In genomic region chr13:48664916-48665655, GRCm38 (mm10) we compare ENCODE assay signal across 14 mouse cellular contexts. TPM values are rescaled to one million over a fixed set of nuclear protein-coding genes. Genes with fewer than 3 reads are reported as not detected.
DNase-seq lines count a peak whose midpoint lies in the region; ATAC-seq lines count a peak whose summit lies in the region.
"Had no signal": no experiment of that assay in that cellular context is flagged by ENCODE, and none has a peak within 500 bp of the region (broad histone marks: within the 10 kb centered on the region; RNA-seq: fewer than 3 reads in every experiment).

No protein-coding gene starts in this region.

- H3K4me1 ChIP-seq in forebrain, embryonic 15.5 days: peaks cover 43% of the 10 kb centered on the region
- peaks cover 13% of the 10 kb centered on the region; the same call in 1 of the 2 replicates for H3K4me1 ChIP-seq in stomach, embryonic 14.5 days (ENCODE audit: control insufficient read depth, insufficient read depth, low read length)

- ATAC-seq in forebrain, embryonic 15.5 days (replicated peaks): no peak
- no peak for ATAC-seq in stomach, embryonic 14.5 days (ENCODE audit: insufficient number of reproducible peaks, insufficient read depth, low FRiP score, low read depth)

- peaks cover 88% of the 10 kb centered on the region for H3K27me3 ChIP-seq in forebrain, embryonic 15.5 days
- 0 out of 2 replicates have a peak, but pooled peaks cover 3% of the 10 kb centered on the region for H3K27me3 ChIP-seq in stomach, embryonic 14.5 days (ENCODE audit: control insufficient read depth, insufficient read depth, low read length)

- H3K9ac ChIP-seq in forebrain, embryonic 15.5 days (replicated peaks): no peak overlapping the region
- peak overlapping the region; percentile 83 for H3K9ac ChIP-seq in stomach, embryonic 14.5 days (replicated peaks; ENCODE audit: low read depth, low read length)
- H3K9ac ChIP-seq: lung, embryonic 15.5 days had no signal

- H3K27ac ChIP-seq in forebrain, embryonic 15.5 days (replicated peaks): no peak overlapping the region
- H3K27ac ChIP-seq in stomach, embryonic 14.5 days (ENCODE audit: low read length): peak overlapping the region; percentile 95
- H3K27ac ChIP-seq: lung, embryonic 15.5 days had no signal

- no peaks in the 10 kb centered on the region for H3K9me3 ChIP-seq in forebrain, embryonic 15.5 days
- no peaks in the 10 kb centered on the region for H3K9me3 ChIP-seq in stomach, embryonic 14.5 days (ENCODE audit: control insufficient read depth, low read depth, low read length)
- H3K9me3 ChIP-seq: lung, embryonic 15.5 days had no signal

- intact Hi-C loops in left cerebral cortex, postnatal 36 days (cut with DNase I): no loop called here

- no peaks in the 10 kb centered on the region for H3K36me3 ChIP-seq in forebrain, embryonic 15.5 days
- peaks cover 8% of the 10 kb centered on the region; the same call in 1 of the 2 replicates for H3K36me3 ChIP-seq in stomach, embryonic 14.5 days (ENCODE audit: control insufficient read depth, insufficient read depth, low read length)
- H3K36me3 ChIP-seq: lung, embryonic 15.5 days had no signal

- no peak overlapping the region; the same call in 1 of the 2 replicates for H3K4me2 ChIP-seq in forebrain, embryonic 15.5 days (replicated peaks)
- peak overlapping the region; percentile 76 for H3K4me2 ChIP-seq in stomach, embryonic 14.5 days (replicated peaks; ENCODE audit: low read depth, low read length)
- H3K4me2 ChIP-seq: lung, embryonic 15.5 days had no signal

- 1% methylated on average over 39 of the region's 39 CpGs for WGBS in forebrain, embryonic 15.5 days
- 4% methylated on average over 39 of the region's 39 CpGs for WGBS in stomach, embryonic 14.5 days

- peak; percentile 14 for DNase-seq in cerebellum, adult 11-12 months
- no peak for DNase-seq in cerebellum, postnatal 4 days (ENCODE audit: low spot score in 2 of 2)
- peak; percentile 11 to 15 for DNase-seq in left cerebral cortex, postnatal 36 days (ENCODE audit: low spot score in 2 of 2)
- DNase-seq in left cerebral cortex, adult 8-10 months (ENCODE audit: low spot score in 2 of 2): no peak
- no peak for DNase-seq in adrenal gland, adult 18-20 months (ENCODE audit: low spot score in 2 of 2)
- DNase-seq in lung, postnatal 36 days: no peak
- DNase-seq: adrenal gland, postnatal 25 days; cerebellum, postnatal 14 days; layer of hippocampus, adult 9-11 months had no signal

- H3K4me3 ChIP-seq in forebrain, embryonic 15.5 days: peak overlapping the region; percentile 12; the same call in 1 of the 2 replicates
- peak overlapping the region; percentile 72 for H3K4me3 ChIP-seq in stomach, embryonic 14.5 days (ENCODE audit: low read depth, low read length)
- H3K4me3 ChIP-seq: lung, embryonic 15.5 days had no signal

RNA-seq across cellular contexts. Expression of gene Barx1, which starts 2.3 kb away (rescaled TPM):
- total RNA-seq in left cerebral cortex, postnatal 36 days (2021): not detected
- total RNA-seq in left cerebral cortex, adult 8-10 months (2022): not detected
- polyA plus RNA-seq in forebrain, embryonic 15.5 days (2015; fragmentation: Nextera tagmentation; extraction: Ambion mirVana): not detected in 2 replicates
- polyA plus RNA-seq in stomach, embryonic 14.5 days (2014; fragmentation: Nextera tagmentation; extraction: Ambion mirVana): 128 and 141 TPM in 2 replicates
- total RNA-seq in adrenal gland, adult 18-20 months (2021): not detected
- total RNA-seq: adrenal gland, postnatal 25 days; hematopoietic stem cell, adult 5-6 weeks had no signal
- polyA plus RNA-seq: neural tube, embryonic 14.5 days had no signal

RNA-seq across cellular contexts. Expression of gene Ptpdc1, which starts 39.6 kb away (rescaled TPM):
- total RNA-seq in left cerebral cortex, postnatal 36 days (2021): 10 to 100 TPM; 23.5 to 28.9 TPM
- total RNA-seq in left cerebral cortex, adult 8-10 months (2022): 10 to 100 TPM; 24.3 to 26.9 (median 25.6) TPM
- 14.1 and 16.0 TPM in 2 replicates for polyA plus RNA-seq in forebrain, embryonic 15.5 days (2015; fragmentation: Nextera tagmentation; extraction: Ambion mirVana)
- polyA plus RNA-seq in stomach, embryonic 14.5 days (2014; fragmentation: Nextera tagmentation; extraction: Ambion mirVana): 14.1 and 15.1 TPM in 2 replicates
- 1 to 10 TPM; 5.0 to 6.3 TPM for total RNA-seq in adrenal gland, adult 18-20 months (2021)

Comparison
In these comparisons a context has a peak if more than half of its experiments do, and no peak if none do; other contexts are left out.
1. DNase-seq: peak in cerebellum, adult 11-12 months (single experiment) and left cerebral cortex, postnatal 36 days (2 of 2); none in cerebellum, postnatal 4 days (0 of 2), left cerebral cortex, adult 8-10 months (0 of 2), adrenal gland, adult 18-20 months (0 of 2) and lung, postnatal 36 days (single experiment).